Mouse (Mus musculus) heart, adult 8-10 months (tissue): Measurements from ENCODE around the gene Tcaf1. TPM values are rescaled to one million over a fixed set of nuclear protein-coding genes. Genes with fewer than 3 reads are reported as not detected.

Experiments used
- DNase-seq: peaks from one replicate; pipeline ENCODE4 v3.0.0; 2022; ENCODE audit warnings: low spot score
- total RNA-seq, 4 experiments: library from RNA; stranded (reverse); gene quantifications; 2 replicates each; pipeline ENCODE4 v1.2.4; 2022

The Tcaf1 gene
- total RNA-seq = 10 to 100 TPM in 1 of 4 experiments, 1 to 10 TPM in 3; 8.0 to 10.5 (median 9.3) TPM

DNA sequence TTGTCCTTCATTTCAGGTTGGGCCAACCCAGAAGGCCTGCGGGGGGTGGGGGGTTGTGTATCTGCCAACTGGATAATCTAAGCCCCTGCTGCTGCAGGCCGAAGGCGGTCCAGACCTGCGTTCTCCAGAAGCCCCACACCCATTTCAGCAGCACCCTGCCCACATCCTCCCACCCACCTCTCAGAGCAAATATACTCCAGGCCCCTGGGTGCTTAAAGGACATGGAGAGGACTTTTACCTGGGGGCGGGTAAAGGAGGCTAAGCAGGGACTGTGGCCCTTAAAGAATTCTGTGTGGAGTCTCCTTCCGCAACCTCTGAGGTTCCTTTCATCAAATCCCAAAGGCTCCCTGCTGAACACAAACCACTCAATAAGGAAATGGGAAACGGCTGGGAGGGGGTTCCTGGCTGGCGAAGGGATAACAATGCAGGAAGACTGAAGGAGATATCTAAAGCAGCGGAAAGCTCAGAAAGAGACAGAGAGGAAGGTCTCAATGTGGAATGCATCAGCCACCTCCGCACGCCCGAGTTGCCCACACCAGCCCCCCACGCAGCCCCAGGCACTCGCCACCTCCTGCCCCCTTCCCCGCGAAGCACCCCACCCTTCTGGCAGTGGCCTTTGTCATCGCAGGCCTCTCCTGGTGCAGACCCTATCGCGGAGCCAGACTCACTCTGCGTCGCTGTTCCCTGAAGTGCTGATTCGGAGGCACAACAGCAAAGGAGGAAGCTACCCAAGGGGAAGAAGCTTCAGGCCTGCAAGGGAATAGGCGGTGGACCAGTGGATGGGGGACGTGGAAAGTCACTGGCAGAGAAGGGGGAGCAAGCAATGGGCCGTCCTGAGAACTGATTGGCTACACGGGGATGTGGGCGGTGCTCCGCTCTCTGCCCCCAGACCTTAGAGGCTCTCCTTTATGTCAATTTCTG is at the start of gene Tcaf1:
TSS of gene Tcaf1 (minus strand) at position 798 of the 921 bp plus-strand sequence.
- peak; percentile 74 for DNase-seq

DNA sequence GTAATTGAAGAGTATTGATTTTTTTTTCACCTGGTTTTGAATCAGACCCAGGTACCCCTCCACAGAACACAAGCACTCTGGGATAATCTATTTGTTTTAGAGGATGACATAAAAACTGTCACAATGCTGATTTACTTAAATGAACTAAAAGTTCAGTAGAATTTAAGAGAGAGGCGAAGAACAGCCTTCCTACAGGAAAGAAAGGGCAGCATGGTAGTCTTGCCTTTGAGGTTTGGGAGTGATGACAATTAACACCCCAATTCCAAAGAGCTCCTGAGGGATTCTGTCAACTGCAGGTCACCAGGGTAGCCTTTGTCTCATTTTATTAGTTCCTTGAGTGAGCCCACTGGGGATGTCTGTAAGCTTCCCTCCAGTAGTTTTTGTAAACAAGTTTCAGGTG is 46.2 kb upstream of the Tcaf1 start, which contains the start of gene Olfr38:
TSS of gene Olfr38 (plus strand) at position 301 of the 400 bp plus-strand sequence.
- no peak for DNase-seq

DNA sequence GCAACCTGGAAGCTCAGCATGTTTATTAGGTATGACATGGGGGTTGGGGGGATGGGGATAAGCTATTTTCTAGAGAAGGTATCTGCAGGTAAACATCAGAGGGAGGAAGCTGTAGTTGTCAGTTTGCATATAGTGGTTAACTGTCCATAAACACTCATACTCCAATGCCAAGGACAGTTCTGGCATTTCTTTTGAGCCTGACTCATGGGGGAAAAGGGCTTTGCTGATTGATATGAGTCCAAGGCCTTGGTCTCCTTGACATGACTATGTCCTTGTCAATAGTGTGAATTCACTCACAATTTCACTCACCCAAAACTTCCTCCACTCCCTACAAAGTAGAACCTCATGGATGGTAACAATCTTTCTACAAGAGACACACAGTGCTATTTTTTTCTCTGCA is 38.0 kb upstream of the Tcaf1 start:
- DNase-seq = no peak

DNA sequence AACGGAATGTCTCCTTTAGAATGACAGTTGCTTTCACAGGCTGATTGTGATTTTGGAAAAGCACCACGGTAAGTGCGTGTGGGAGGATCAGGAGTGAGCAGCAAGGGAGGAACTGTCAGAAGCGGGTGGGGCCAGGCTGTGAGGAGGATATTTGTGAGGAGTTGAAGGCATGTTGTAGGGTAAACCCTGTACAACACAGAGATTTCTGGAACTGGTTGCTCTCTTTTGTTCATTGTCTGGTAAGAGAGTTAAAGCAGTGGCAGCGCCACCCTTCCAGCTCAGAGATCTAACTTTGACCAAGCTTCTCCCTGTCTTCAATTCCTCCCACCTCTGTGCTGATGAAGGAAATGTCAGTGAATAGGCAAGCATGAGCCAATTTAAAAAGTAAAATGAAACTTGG is 32.4 kb upstream of the Tcaf1 start:
- DNase-seq = no peak

DNA sequence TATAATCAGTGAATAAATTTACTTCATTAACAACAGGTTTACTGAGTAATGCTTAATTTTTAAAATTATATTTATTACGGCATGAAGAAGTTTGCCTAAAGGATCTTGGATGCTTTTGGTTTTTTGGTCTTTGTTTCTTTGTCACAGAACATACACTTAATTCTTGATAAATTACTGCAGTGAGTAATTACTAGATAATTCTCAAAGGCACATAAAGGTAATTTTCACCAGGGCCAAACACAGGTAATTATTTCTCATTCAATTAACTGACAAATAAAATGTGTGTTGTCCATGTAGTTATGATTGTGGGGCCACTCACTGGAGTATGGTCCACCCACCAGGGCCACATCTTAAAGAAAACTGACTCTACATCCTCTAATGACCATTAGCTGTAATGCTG is 29.2 kb upstream of the Tcaf1 start, which contains the start of gene Olfr453:
TSS of gene Olfr453 (plus strand) at position 301 of the 400 bp plus-strand sequence.
- DNase-seq = no peak

DNA sequence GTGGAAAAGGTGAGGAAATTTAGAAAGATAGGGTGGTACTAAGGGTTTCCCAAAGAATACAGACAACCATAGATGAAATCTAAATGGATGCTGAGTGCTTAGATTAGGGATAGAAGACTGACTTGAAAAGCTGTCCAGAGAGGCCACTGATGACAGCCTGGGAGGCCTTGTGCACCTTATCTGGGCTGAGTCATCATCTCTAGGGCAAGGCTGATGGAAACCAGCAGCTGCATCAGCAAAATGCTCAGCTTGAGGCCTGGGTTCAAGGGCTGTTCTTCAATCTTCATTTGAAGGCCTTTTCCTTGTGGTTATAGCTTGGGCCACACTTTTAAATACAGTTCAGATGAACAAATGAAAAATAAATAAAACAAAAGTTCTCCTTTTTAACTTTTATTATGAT is 8.1 kb upstream of the Tcaf1 start:
- no peak for DNase-seq

DNA sequence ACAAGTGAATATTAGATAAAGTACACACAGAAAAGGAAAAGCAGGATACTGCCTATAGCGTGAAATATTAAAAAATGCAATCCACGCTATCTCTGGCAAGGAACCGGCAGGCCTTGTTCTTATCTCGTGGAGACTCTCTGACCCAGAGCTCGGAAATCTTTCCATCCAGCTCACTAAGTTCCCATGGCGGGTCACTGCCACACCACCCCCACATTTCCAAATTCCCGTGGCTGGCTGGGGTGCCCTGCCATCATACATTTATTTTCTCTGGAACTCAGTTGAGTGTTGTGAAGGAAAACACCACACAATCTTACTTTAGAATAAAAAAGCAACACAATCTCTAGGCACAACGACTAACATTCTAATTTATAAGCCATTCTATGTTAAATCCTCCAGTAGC is 4.8 kb upstream of the Tcaf1 start:
- no peak for DNase-seq

DNA sequence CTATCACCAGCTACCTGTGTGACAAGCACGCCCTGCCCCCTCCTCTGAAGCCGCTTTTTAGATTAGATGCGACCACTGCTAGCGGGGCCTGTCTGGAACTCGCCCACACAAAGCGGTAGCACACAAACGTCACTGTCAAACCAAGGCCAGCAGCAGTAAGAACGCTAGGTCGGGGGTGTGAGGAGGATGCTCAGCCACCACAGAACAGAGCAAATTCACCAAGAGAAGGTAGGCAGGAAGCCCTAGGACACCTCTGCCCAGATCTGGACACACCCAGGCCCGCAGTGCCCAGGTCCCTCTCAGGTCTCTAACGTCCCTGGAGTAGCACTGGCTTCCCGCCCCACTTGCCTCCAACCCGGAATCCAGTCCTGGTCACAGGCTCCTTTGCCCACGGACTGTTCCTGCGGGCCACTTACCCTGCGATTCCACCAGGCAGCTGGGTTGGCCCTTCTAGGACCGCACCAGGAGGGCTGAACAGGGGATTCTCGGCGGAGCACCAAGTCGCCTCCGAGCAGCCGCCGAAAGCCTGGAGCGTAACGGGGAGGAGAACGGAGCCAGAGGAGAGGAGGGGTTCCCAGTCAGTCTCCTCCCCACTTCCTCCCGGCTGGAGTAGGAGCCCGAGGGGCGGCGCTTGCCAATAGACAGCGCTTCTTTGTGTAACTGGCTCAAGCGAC is 17.2 kb downstream of the Tcaf1 start:
- DNase-seq = peak; percentile 85

DNA sequence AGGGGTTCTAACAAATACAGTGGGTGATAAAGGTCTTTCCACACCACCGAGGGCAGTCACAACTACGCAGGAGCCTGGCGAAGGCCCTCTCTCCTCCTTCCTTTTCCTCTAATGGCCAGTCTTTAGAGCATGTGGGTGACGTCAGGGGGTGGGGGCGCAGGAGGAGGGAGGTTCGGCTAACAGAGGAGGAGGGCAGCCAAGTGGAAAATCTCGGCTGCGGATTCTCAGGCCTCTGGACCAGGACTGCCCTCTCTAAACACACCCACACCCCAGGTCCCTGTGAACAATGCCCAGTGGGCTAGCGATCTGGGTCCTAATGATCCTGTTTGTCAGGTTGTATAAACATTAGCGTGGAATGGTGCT is 17.8 kb downstream of the Tcaf1 start:
- peak; percentile 78 for DNase-seq

DNA sequence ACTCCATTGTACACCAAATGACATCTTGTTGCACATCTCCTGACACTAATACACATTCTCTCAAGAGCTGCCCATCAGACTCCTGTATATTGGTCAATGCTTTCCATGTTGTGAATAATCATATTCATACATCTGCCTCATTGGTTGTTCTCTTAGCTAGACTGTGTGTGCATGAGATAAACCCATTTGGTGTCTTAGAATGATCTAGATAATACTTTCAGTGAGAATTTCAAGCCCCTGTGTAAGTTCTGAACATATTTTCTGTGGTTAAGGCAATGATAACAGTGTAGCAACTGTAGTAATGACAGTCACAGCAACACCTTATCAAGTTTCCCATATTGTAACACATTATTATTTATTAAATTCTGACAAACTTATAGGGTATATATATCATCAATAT is 20.1 kb downstream of the Tcaf1 start:
- no peak for DNase-seq

DNA sequence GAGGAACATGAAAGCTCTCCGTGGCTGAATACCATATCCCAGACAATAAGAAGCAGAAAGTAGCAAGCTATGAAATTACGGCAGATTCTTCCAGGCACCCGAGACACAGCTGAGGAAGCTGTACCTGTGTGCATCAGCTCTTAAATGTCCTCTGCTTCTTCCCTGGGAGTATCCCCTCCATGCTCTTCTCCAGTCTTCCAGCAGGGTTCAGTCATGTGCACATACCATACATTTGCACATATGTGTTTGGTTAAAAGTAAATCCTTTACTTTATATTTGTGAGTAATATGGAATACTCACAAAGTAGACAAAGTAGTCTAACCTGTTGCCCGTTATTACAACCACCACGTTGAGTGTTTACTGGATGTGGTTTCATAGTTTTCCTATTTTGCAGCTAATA is 22.0 kb downstream of the Tcaf1 start:
- DNase-seq = no peak

DNA sequence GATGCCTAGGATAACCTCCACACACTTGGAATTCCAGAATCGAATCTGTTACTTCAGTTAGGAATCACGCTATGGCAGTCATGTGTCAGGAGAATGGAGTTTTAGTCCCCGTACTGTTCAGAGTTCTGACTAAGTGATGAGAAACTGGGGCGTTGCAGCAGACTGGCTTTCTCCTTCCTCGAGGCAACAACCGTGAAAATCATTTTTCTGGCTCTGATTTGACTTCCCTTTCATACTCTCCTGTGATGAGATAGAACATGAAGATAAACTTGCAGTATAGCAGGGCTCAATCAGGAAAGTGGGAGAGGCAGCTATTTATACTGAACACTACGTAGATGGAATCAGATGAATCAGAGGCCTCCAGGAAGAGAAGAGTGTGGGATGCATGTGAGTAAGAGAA is 29.8 kb downstream of the Tcaf1 start:
- DNase-seq = no peak

DNA sequence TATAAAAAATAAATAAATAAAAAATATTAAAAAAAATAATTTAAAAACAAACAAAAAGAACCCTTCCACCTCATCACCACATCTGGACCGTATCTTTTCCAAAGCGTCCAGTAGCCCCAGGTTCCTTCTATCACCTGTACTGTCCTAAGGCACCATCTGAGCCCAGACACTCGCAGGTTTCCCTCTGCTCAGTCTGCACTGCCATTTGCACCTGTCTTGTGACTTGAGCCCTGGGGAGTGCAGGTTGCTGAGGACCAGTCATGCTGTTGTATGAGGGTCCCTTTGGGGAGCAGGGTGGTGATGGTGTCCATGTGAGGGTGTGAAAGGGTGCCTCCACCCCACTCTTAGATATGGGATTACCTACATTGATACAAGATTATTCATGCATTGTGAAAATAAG is 33.9 kb downstream of the Tcaf1 start:
- no peak for DNase-seq

DNA sequence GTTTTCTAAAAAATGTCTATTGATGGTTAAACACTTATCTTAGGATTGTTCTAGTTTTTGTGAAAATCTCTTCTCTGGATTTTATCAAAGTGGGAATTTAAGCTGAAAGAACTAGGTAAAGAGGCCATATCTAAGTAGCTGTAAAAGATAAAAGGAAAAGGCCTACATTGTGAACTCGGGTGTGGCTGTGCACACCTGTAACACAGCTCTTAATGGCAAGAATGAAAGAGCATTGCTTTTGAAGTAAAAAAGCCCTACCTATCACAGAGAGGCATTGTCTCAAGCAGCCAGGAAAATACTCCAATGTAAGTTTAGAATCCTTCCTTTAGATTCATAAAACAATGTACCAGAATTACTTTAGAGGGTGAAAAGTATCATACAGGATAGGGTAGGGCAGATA is 38.1 kb downstream of the Tcaf1 start:
- no peak for DNase-seq

DNA sequence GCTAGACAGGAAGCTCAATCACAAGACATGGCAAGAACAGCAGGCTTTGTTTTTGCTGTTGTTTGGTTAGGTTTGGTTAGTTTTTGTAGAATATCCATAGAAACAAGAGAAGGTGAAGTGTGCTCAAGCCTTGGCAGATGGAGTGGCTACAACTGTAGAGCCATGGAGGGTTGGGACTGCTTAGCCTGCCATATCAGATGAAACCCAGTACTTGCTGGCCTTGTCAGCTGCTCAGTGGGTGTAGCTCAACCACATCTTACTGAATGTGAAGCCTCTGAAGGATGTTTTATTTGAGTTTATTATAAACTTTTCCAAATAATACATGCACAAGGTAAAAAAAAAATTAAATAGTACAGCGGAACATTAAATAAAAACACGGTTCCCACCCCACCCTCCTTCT is 42.2 kb downstream of the Tcaf1 start:
- no peak for DNase-seq

DNA sequence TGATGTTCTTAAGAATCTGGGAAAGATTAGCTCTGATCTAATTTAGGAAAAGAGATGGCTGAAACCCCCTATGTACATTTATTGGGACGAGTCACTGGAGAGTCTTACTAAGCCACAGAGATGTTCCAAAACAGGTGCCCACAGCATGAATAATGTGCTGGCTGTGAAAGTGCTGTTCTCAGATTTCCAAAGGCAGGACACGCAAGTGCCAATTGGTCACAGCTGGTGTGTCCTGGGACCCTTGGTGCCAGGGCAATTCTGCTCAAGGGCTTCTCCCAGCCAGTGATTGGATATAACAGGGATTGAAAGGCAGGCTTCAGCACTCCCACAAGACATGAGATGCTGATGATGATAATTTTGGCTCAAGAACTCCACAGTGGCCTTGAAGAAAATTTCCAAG is 48.1 kb downstream of the Tcaf1 start:
- no peak for DNase-seq

DNA sequence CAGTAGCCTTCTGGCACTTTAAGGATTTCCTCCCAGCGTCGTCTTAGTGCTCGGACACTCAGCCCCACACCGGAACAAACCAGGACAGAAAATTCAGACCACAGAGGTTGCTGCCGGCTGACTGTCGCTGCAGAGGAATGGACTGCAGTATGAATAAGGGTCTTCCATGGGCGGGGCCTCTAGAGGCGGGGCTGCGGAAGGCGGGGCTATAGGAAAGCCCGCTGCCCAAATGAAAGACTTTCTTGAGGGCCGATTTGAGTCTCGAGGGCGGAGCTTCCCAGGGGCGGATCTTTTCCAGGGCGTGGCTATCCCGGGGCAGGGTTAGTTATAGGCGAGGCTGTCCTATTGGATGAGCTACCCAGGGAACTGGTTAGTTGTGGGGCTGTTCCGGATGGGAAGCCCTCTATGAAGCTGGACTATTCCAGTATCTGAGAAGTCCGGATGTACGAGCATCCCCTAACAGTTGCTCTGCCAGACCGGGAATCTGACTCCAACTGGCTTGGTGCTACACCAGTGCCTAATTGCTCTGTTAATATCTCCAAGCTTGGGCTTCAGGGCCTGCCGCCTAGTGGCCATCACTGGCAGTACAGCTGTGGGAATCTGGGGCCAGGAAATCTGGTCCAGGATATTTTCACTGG is 64.9 kb downstream of the Tcaf1 start, which contains the start of gene Tcaf2:
TSS of gene Tcaf2 (minus strand) at position 343 of the 638 bp plus-strand sequence.
- DNase-seq = peak; percentile 92

DNA sequence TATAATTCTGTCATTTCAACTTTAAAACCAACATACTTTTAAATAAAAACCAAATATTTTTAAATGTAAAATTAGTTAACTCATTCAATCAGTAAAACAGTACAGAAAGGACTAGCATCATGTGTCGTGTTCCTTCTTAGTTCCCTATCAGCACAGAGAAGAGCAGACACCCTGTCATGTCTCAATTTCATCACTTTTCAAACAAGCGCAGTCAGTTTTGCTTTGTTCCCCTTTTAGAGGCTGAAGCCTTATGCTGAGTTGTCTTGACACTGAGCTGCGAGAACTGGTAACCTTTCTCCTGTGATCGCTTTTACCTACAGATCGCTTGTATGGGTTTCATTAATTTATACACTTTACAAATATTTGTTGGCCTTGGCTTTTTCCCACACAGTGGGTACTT is 75.5 kb downstream of the Tcaf1 start:
- no peak for DNase-seq

DNA sequence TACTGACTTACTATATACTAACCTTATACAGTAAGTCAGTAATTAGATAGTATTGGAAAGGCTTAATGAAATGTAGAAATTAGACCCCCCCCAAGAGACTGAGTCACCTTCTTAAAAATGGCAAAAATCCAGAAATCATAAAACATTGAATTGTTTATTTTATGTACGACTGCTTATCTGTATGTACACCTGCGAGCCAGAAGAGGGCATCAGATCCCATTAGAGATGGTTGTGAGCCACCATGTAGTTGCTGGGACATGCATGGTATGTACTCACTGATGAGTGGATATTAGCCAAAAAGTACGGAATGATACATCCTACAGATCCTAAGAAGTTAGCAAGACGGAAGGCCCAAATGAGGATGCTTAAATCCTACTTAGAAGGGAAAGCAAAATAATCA is 78.5 kb downstream of the Tcaf1 start:
- DNase-seq = no peak
